Mouse (Mus musculus) ES-Bruce4 (cell line): Measurements from ENCODE around the gene Doc2g. TPM values are rescaled to one million over a fixed set of nuclear protein-coding genes. Genes with fewer than 3 reads are reported as not detected.
A peak's percentile ranks its signal among the peaks of the same experiment; 100 is the strongest.

Experiments
- H3K27ac ChIP-seq: 2 replicates; pipeline ENCODE4 v1.5.1; 2012; ENCODE audit warnings: low read length, inconsistent platforms; ENCODE audit not compliant: insufficient read depth
- H3K27me3 ChIP-seq: 2 replicates; pipeline ENCODE4 v1.6.1; 2012; ENCODE audit warnings: mild to moderate bottlenecking, low read length, inconsistent platforms; ENCODE audit not compliant: control insufficient read depth, poor library complexity, insufficient read depth, severe bottlenecking
- H3K36me3 ChIP-seq: 2 replicates; pipeline ENCODE4 v1.6.1; 2012; ENCODE audit warnings: inconsistent platforms, mild to moderate bottlenecking, low read length, moderate library complexity; ENCODE audit not compliant: control insufficient read depth, poor library complexity, insufficient read depth, severe bottlenecking
- H3K4me1 ChIP-seq: one replicate; pipeline ENCODE4 v1.8.1; 2011; ENCODE audit warnings: low read length; ENCODE audit not compliant: control insufficient read depth, insufficient read depth
- H3K4me3 ChIP-seq: 2 replicates; pipeline ENCODE4 v1.5.1; 2011; ENCODE audit warnings: low read depth, mild to moderate bottlenecking, low read length
- H3K9ac ChIP-seq: 2 replicates; pipeline ENCODE4 v1.6.1; 2012; ENCODE audit warnings: low read depth, mild to moderate bottlenecking, inconsistent platforms; ENCODE audit not compliant: poor library complexity, severe bottlenecking
- H3K9me3 ChIP-seq: replicated peaks from 2 replicates; pipeline ENCODE4 v1.6.1; 2012; ENCODE audit warnings: mild to moderate bottlenecking, low read length, inconsistent platforms; ENCODE audit not compliant: control insufficient read depth, poor library complexity, insufficient read depth, severe bottlenecking
- CTCF ChIP-seq: IDR thresholded peaks from one replicate; pipeline ENCODE4 v1.8.1; 2011; ENCODE audit warnings: low read depth, low read length
- EP300 ChIP-seq: IDR thresholded peaks from 2 replicates; pipeline ENCODE4 v1.6.1; 2011; ENCODE audit warnings: low read depth, low read length; ENCODE audit not compliant: insufficient read depth
- POLR2A ChIP-seq: IDR thresholded peaks from one replicate; pipeline ENCODE4 v1.8.1; 2011; ENCODE audit warnings: low read length; ENCODE audit not compliant: insufficient read depth
- polyA plus RNA-seq: library from polyadenylated mRNA; stranded (reverse); fragments of >200 nt; gene quantifications from 2 replicates; pipeline ENCODE4 v1.2.4, GENCODE M21; 2011; ENCODE audit warnings: low read depth; ENCODE audit not compliant: missing spikeins, insufficient read depth, insufficient read length

The Doc2g gene
- polyA plus RNA-seq, 1 experiment: 3.6 TPM

DNA sequence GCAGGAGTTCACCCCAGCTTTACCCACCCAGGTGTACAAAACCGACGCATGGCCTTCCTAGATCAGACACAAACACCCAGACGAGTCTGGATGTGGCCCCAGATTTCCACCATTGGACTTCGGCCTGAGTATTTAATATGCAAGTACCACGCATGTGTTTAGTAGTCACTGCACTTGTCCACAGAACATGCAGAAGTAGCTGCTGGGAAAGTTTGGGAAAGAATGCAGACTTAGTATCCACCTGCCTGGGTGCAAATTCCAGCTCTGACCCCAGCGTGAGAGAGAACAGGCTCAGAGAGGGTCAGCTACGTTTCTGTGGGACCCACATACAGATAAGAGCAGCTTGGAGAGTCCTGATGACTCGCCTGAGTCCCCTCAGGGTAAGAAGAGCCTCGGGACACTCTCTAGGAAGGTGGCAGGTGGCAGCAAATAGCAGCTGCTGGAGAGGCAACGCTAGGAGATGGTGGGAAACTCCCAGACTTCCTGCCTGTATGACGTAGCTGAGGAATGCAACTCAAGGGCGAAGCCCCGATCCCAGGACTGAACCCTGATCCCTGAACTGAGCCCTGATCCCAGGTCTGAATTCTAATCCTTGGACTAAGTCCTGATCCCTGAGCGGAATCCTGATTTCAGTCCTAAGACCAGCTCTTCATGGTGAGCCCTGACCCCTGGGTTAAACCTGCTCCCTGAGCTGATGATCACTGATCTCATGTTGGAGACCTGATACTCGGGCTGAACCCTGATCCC, 53.0 kb downstream of the Doc2g start:
- Histone ChIP-seq H3K4me3 (no peak overlapping the region), H3K9me3 (peaks cover 7% of the 10 kb centered on the region), H3K4me1 (peaks cover 17% of the 10 kb centered on the region), H3K27ac (no peak overlapping the region), H3K27me3 (peaks cover 2% of the 10 kb centered on the region; the same call in 1 of the 2 replicates), H3K9ac (no peak overlapping the region), H3K36me3 (no peaks in the 10 kb centered on the region)
- TF ChIP-seq EP300: 0 out of 2 replicates have a peak, but pooled peaks have one; percentile 23
- no peak for TF ChIP-seq CTCF
- TF ChIP-seq POLR2A: no peak

Other genes starting within 250 kb of the Doc2g start
- gene Kmt5b, start 235.9 kb upstream of the Doc2g start, polyA plus RNA-seq: 34.6 and 39.4 TPM in 2 replicates
- gene Chka, start 151.5 kb upstream of the Doc2g start, polyA plus RNA-seq: 142 and 148 TPM in 2 replicates
- 25.2 and 30.0 TPM in 2 replicates for gene Tcirg1, start 96.2 kb upstream of the Doc2g start, polyA plus RNA-seq
- gene Ndufs8, start 90.5 kb upstream of the Doc2g start, polyA plus RNA-seq: 91.7 and 112 TPM in 2 replicates
- 0.66 and 0.96 TPM in 2 replicates for gene Aldh3b1, start 73.5 kb upstream of the Doc2g start, polyA plus RNA-seq
- gene Unc93b1, start 68.1 kb upstream of the Doc2g start, polyA plus RNA-seq: 12.1 and 13.5 TPM in 2 replicates
- gene Aldh3b3, start 44.7 kb upstream of the Doc2g start, polyA plus RNA-seq: not detected in 2 replicates
- gene Aldh3b2, start 31.0 kb upstream of the Doc2g start, polyA plus RNA-seq: 1.3 and 1.4 TPM in 2 replicates
- gene Acy3, start 16.7 kb upstream of the Doc2g start, polyA plus RNA-seq: 4.8 and 7.8 TPM in 2 replicates
- gene Tbx10, start 10.6 kb upstream of the Doc2g start, polyA plus RNA-seq: not detected in 2 replicates
- gene Nudt8, start 2.7 kb upstream of the Doc2g start, polyA plus RNA-seq: 17.3 and 20.8 TPM in 2 replicates
- gene Gm49405, start 2.7 kb upstream of the Doc2g start, polyA plus RNA-seq: 2.4 and 3.0 TPM in 2 replicates
- 77.9 and 89.6 TPM in 2 replicates for gene Ndufv1, start 9.5 kb downstream of the Doc2g start, polyA plus RNA-seq
- gene Gstp1, start 34.7 kb downstream of the Doc2g start, polyA plus RNA-seq: 119 and 155 TPM in 2 replicates
- 29.3 and 32.1 TPM in 2 replicates for gene Gstp2, start 42.7 kb downstream of the Doc2g start, polyA plus RNA-seq
- 0.91 and 2.3 TPM in 2 replicates for gene Gstp3, start 56.3 kb downstream of the Doc2g start, polyA plus RNA-seq
- gene Cabp2, start 78.3 kb downstream of the Doc2g start, polyA plus RNA-seq: not detected in 2 replicates
- 26.9 and 32.5 TPM in 2 replicates for gene Cdk2ap2, start 93.9 kb downstream of the Doc2g start, polyA plus RNA-seq
- gene Pitpnm1, start 96.7 kb downstream of the Doc2g start, polyA plus RNA-seq: 9.8 and 11.2 TPM in 2 replicates
- 43.8 and 51.3 TPM in 2 replicates for gene Aip, start 122.5 kb downstream of the Doc2g start, polyA plus RNA-seq
- not detected in 2 replicates for gene Gpr152, start 136.5 kb downstream of the Doc2g start, polyA plus RNA-seq
- not detected in 2 replicates for gene Cabp4, start 140.7 kb downstream of the Doc2g start, polyA plus RNA-seq
- 82.4 and 88.1 TPM in 2 replicates for gene Coro1b, start 145.3 kb downstream of the Doc2g start, polyA plus RNA-seq
- not detected in 2 replicates for gene Ptprcap, start 150.3 kb downstream of the Doc2g start, polyA plus RNA-seq
- 17.1 and 27.3 TPM in 2 replicates for gene Rps6kb2, start 160.0 kb downstream of the Doc2g start, polyA plus RNA-seq
- 1.7 and 2.1 TPM in 2 replicates for gene Carns1, start 172.2 kb downstream of the Doc2g start, polyA plus RNA-seq
- gene Tbc1d10c, start 188.0 kb downstream of the Doc2g start, polyA plus RNA-seq: 1.2 TPM in 2 replicates
- gene Ppp1ca, start 188.8 kb downstream of the Doc2g start, polyA plus RNA-seq: 295 and 298 TPM in 2 replicates
- 42.3 and 48.2 TPM in 2 replicates for gene Rad9a, start 198.3 kb downstream of the Doc2g start, polyA plus RNA-seq
- gene Clcf1, start 210.9 kb downstream of the Doc2g start, polyA plus RNA-seq: 1.5 and 1.8 TPM in 2 replicates
- gene AC109138.7, start 211.0 kb downstream of the Doc2g start, polyA plus RNA-seq: not detected in 2 replicates
- gene Pold4, start 228.6 kb downstream of the Doc2g start, polyA plus RNA-seq: 21.9 and 26.7 TPM in 2 replicates